Mouse (Mus musculus): ENCODE results near the gene Sim2. TPM values are rescaled to one million over a fixed set of nuclear protein-coding genes. Genes with fewer than 3 reads are reported as not detected.

Gene Sim2
- total RNA-seq, 1 experiment from 2014 or later = not detected

- DNase-seq = no peak
Measured at GRCm38 (mm10) chr16:94096479-94096878, 11.7 kb downstream of the Sim2 start.

- no peak for DNase-seq
Measured at GRCm38 (mm10) chr16:94097724-94098455, 13.2 kb downstream of the Sim2 start.

DNA sequence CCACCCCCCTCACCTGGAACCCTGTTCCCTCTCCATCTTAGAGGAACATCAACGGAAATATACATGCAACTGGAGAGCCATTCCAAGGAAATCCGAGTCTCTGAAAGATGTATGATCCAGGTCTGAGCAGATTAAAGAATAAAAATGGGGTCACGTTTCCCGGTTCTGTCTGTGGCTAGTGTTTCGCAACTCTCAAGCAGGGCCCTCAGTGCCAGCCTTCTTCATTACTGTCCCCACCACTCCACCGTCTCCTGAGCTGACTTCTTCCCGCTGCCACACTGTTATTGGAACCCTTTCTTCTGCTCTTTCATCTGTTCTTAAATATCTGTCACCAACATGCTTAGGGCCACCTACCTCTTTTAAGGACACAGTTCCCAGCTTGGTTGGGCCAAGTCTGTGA is 28.4 kb downstream of the Sim2 start:
- no peak for DNase-seq

DNA sequence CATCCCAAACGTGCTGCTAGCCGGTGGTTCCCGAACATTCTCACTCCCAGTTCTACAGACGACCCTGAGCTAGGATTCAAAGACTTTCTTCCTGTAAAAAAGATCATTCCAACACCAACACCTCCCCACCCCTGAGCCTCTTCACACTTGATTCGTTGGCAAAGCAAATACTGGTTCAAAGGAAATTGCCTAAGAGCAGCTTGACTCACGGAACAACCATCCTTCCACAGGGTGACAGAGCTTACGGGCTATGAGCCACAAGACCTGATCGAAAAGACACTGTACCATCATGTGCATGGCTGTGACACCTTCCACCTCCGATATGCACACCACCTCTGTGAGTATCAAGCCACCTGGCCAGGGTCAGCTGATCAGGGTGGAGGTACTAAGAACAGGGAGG is 30.0 kb downstream of the Sim2 start:
- DNase-seq = no peak

GRCm38 (mm10) chr16:94117333-94117732 is 32.6 kb downstream of the Sim2 start:
- no peak for DNase-seq

DNA sequence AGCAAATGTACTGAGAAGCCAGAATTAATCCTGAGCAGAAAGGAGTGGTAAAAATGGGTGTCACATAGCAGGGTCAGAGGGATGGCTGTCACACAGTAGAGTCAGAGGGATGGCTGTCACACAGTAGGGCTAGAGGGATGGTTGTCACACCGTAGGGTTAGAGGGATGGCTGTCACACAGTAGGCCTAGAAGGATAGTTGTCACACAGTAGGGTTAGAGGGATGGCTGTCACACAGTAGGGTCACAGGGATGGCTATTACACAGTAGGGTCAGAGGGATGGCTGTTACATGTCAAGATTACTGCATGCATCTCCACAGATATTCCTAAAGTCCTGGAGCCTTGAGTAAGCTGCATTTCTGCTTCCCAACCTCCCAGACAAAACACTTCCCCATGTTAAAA is 33.7 kb downstream of the Sim2 start:
- DNase-seq = no peak

DNA sequence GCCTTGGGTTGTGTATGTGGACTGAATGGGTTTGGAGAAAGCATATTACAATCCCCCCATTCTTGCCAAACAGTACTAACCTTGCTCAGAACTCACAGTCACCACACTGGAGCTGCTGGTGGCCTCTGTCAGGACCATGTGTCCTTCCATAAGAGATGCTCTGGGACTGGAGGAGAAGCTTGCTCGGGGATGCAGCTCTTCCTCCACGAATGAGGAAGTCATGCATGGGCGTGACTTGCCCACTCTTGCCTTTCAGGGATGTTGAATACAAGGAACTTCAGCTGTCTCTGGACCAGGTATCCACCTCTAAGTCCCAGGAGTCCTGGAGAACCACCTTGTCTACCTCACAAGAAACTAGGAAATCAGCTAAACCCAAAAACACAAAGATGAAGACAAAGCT is 37.6 kb downstream of the Sim2 start:
- DNase-seq = no peak

- DNase-seq = peak; percentile 77
Measured at GRCm38 (mm10) chr16:94123247-94123646, 38.5 kb downstream of the Sim2 start.

GRCm38 (mm10) chr16:94125172-94125981 is 40.6 kb downstream of the Sim2 start:
- DNase-seq = no peak

DNA sequence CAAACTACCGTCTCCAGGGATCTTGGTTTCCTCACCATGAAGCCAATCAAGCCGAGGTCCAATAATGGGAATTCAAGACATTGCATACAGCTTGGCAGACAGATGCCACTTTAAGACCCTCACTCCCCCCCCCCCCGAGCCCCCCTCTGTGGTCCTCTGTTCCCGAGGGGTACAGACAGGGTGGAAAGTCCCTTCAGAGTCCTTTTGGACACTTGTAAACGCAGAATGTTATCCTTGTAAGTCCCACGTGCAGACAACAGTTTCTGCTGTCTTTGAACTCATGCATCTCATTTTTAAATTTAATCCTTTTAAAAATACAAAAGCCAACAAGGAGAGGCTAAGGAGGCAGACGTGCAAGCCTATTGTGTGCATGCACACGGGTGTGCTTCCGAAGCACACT is 41.5 kb downstream of the Sim2 start:
- no peak for DNase-seq

DNA sequence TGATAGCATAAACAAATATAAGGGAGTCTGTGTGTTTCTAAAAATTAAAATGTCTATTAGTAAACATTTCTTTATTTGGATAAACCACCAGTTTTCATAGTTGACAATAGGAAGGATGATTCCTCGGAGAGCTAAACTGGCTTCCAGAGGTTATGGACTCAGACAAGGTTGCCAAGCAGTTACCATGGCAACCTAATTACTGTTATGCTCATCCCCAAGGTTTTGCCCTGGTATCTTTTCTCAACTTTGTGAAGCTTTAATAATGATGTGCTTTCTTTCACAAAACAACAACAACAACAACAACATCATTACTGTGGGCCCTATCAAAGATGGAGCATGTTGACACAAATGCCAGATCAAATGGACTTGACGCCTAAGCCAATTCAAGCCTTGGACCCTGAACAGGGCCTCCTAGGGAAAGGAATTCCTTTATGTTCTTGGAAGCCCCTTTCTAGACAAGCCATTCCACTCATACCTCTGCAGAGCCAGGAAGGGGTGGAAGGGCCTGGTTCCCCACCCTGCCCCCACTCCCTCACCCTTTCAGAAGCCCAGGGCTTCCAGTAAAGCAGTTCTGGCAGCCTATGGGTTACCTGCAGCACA is 43.6 kb downstream of the Sim2 start:
- no peak for DNase-seq

GRCm38 (mm10) chr16:94134218-94134617 is 49.5 kb downstream of the Sim2 start:
- no peak for DNase-seq

DNA sequence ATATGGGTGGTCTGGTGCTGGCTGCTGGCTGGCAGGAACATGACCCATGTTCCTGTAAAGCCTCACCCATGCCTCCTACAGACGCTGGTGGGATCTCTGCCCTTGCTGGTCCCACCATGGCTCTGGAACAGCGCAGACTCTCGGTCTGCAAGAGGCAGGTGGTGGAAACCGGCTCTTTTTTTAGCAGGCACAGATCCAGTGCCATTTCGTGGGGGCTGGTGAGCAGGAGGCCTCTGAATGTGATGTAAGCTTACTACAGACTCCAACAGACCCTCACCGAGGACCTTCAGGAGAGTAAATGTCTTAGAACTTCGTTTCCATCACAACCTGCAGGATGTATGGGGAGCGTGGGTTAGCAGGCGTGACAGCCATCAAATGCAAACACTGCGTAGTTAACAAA is 56.0 kb downstream of the Sim2 start:
- no peak for DNase-seq

DNA sequence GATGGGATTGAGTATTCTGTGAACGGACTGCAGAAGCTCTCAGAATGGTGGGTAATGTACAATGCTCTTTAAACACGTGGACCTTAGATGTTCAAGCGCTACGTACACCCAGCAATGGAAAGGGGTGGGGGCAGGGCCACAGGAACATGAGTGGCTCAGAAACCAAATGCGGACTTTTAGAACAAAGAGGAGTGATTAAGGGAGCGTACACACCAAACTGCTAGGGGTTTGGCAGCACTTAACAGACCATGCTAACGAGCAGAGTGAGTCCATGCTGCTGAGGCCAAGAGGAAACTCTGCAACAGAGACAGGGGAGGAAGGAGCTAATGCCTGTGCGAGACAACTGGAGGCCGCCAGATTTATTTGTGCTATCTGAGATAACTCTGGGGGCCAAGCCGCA is 58.6 kb downstream of the Sim2 start:
- no peak for DNase-seq

- DNase-seq = no peak
Measured at GRCm38 (mm10) chr16:94148139-94148538, 63.4 kb downstream of the Sim2 start.

DNA sequence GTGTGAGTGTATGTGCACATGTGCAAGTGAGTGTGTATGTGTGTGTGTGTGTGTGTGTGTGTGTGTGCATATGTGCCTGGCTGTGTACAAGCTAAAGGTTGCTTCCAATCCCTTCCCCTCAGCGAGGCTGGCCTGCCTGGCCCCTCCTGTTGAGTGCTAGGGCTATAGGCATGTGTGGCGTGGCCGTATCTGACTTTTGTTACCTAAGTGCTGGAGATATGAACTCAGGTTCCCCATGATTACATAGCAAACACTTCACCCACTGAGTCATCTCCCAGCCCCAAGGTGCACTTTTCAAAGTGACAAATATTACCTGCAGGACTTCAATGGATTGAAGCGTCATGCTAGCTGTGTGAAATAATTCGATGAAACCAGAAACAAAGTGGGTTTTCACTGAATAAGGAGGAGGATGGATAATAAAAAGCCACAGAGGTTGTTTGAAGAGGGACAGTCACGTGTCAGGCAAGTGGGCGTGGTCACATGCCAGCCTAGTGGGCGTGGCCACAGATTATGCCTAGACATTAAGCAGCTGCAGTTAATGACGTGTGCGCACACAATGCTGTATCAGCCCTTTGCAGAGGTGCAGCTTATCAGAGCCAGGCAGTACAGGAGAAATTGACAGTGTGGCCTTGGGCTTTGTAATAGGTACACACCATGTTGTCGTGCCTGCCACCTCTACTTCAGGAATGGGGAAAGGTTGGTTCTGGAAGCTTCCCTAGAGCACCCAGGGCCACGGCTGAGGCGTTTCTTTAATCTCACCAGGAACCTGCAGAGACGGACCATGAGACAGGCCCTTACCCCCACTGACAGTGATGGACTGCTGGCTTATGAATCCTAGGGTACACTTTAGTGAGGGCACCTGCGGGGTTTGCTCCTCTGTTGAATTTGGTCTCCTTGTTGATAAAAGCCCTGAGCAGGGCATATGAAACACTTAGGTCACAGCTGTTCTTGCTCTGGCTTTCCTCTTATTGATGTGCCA is 65.7 kb downstream of the Sim2 start:
- DNase-seq = no peak

DNA sequence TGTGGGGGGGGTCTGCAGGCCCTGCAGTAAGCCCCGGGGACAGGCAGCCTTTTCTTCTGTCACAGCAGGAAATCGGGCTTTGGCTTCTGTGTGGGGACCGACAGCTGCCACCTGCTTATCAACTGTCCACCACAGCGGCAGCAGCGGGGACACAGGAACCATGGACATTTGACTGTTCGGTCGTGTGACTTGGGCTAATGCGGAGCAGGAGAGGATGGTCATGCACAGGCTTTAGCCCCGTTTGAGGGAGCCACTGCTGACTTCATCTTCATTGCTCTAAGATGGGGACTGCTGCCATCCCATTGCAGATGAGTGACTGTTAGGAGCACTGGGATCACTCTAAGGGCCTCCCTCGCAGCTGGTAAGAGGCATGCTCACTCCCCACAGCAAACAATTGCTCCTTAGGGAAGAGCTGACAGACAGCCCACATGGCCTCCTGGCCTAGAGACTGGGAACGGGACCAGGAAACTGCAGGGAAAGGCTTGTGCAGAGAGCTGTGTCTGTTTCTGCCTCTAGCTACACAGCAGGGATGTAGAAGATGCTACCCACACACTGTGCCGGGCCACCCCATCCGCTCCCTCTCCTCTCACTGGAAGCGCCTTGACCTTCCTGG is 70.4 kb downstream of the Sim2 start:
- DNase-seq = no peak

DNA sequence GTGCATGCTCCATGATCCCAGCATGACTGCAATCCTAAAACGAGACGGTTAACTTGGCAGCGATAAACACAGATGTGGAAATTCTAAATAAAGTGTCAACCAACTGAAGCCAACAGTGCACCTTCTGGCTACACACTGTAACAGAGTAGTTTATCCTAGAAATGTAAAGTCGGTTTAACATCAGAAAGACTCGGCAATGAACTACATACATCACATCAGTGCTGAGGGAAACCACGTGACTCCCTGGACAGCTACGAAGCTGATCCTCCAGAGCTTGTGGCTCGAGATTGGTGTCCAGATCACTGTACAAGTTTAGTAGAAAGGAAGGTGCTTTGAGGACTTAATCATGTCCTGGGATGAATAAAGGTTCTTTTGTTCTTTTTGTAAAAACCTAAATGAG is 73.1 kb downstream of the Sim2 start:
- no peak for DNase-seq

- DNase-seq = no peak
Measured at GRCm38 (mm10) chr16:94162000-94162399, 77.3 kb downstream of the Sim2 start.

- DNase-seq = peak; percentile 39
Measured at GRCm38 (mm10) chr16:94163051-94163450, 78.3 kb downstream of the Sim2 start.

- DNase-seq = no peak
Measured at GRCm38 (mm10) chr16:94164236-94164635, 79.5 kb downstream of the Sim2 start.

DNA sequence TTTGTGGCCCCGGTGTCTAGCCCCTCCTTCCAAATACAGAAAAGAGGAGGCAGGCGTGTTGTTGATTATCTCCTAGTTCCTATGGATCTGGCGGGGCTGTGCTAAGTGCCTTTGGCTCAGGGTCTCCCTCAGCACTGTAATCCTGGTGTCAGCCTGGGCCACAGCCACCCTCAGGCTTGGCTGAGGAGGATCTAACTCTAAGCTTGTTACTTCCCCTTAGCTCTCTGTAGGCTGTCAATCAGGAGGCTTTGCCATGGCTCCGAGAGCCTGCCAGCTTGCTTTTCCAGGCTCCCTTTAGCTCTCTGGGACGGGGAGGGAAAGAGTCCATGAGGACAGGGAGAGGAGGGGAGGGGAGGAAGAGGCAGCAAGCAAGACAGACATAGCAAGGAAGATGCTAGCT is 80.2 kb downstream of the Sim2 start:
- DNase-seq = no peak
